Mouse (Mus musculus): ENCODE data around the gene Ntn4. TPM values are rescaled to one million over a fixed set of nuclear protein-coding genes. Genes with fewer than 3 reads are reported as not detected.

Gene Ntn4
- polyA plus RNA-seq (2017; shearing (Covaris generic)): 0.19 TPM

GRCm38 (mm10) chr10:93640521-93640952, at the start of gene Ntn4:
Gene Ntn4 (plus strand): TSS chr10:93640681.

Other genes with a start within 250 kb of the Ntn4 start
- gene Lta4h, start 187.3 kb upstream of the Ntn4 start, polyA plus RNA-seq (2017; shearing (Covaris generic)): 187 TPM
- gene Hal, start 151.9 kb upstream of the Ntn4 start, polyA plus RNA-seq (2017; shearing (Covaris generic)): 0.31 TPM
- gene Amdhd1, start 100.6 kb upstream of the Ntn4 start, polyA plus RNA-seq (2017; shearing (Covaris generic)): 0.29 TPM
- 1.2 TPM for gene Ccdc38, start 100.0 kb upstream of the Ntn4 start, polyA plus RNA-seq (2017; shearing (Covaris generic))
- gene Snrpf, start 51.0 kb upstream of the Ntn4 start, polyA plus RNA-seq (2017; shearing (Covaris generic)): 46.0 TPM
- gene Usp44, start 190.9 kb downstream of the Ntn4 start, polyA plus RNA-seq (2017; shearing (Covaris generic)): not detected